Mouse (Mus musculus): ENCODE data around the gene Parp8.

DNA sequence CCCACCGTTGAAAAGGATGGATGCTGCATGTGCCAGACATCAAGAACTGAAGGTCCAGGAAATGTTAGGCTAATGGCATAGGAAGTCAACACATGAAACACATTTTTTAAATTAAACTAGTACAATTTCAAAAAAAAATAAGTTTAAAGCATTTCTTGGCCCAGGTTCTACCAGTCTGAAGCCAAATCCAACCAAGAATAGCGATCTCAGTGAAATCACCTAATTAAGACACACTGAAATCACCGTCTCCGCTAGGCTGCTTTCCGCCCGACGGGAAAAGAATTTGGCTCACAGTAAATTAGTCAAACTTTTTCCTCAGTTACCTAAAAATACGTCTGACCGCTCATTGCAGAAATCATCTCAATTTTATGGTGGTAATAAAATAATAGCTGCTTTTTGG lies 13.3 kb downstream of the Parp8 start:
- TF ChIP-seq POLR2A (IDR thresholded peaks at IDR 0.05; ENCODE audit: extremely low read depth, insufficient read depth, low read length) (no peak), CTCF (IDR thresholded peaks at IDR 0.05; ENCODE audit: extremely low read depth, insufficient read depth, low read length) (no peak)

All from cortical plate, adult 2 months (tissue).